Mouse (Mus musculus) hindbrain, postnatal 0 days (tissue): ENCODE results near the gene Slc35b3. TPM values are rescaled to one million over a fixed set of nuclear protein-coding genes. Genes with fewer than 3 reads are reported as not detected.

ENCODE experiments used
- ATAC-seq: fragments of 200-750 bp; cut with Nextera tagmentation; 2 replicates; pipeline ENCODE4 v1.8.0; 2017; ENCODE audit warnings: mild to moderate bottlenecking, moderate TSS enrichment, moderate library complexity
- DNase-seq: peaks from one replicate; pipeline ENCODE4 v3.0.0-alpha.2; 2015; ENCODE audit warnings: low spot score
- H3K27ac ChIP-seq: fragments of 300-500 bp; sonication (generic); 2 replicates; pipeline ENCODE4 v1.5.1; 2014; ENCODE audit warnings: mild to moderate bottlenecking
- H3K27me3 ChIP-seq: fragments of 300-500 bp; sonication (generic); 2 replicates; pipeline ENCODE4 v1.6.1; 2014; ENCODE audit warnings: low read length, mixed read lengths; ENCODE audit not compliant: insufficient read depth
- H3K36me3 ChIP-seq: fragments of 300-500 bp; sonication (generic); 2 replicates; pipeline ENCODE4 v1.6.1; 2014; ENCODE audit warnings: low read length, mixed read lengths; ENCODE audit not compliant: insufficient read depth
- H3K4me1 ChIP-seq: fragments of 300-500 bp; sonication (generic); 2 replicates; pipeline ENCODE4 v1.6.1; 2014; ENCODE audit warnings: antibody characterized with exemption, low read length, mixed read lengths; ENCODE audit not compliant: insufficient read depth
- H3K4me2 ChIP-seq: fragments of 300-500 bp; sonication (generic); 2 replicates; pipeline ENCODE4 v1.6.1; 2014; ENCODE audit warnings: low read depth, mild to moderate bottlenecking, low read length, moderate library complexity, mixed read lengths
- H3K4me3 ChIP-seq: fragments of 300-500 bp; sonication (generic); 2 replicates; pipeline ENCODE4 v1.5.1; 2014; ENCODE audit warnings: low read length
- H3K9ac ChIP-seq: fragments of 300-500 bp; sonication (generic); replicated peaks from 2 replicates; pipeline ENCODE4 v1.6.1; 2014; ENCODE audit warnings: mild to moderate bottlenecking, low read length, moderate library complexity, mixed read lengths
- H3K9me3 ChIP-seq: fragments of 300-500 bp; sonication (generic); 2 replicates; pipeline ENCODE4 v1.6.1; 2016; ENCODE audit warnings: low read length, mixed read lengths
- CTCF ChIP-seq: IDR thresholded peaks from 2 replicates; pipeline ENCODE4 v1.5.1; 2016; ENCODE audit warnings: antibody characterized with exemption, control low read depth, low read depth
- WGBS: fragments of 180-500 bp; shearing (Covaris S2); extraction: QIAGEN DNeasy Blood & Tissue Kit; methylation state at CpG from one replicate; pipeline ENCODE4 v1.1.7; 2014; 5-methylcytosine and 5-hydroxymethylcytosine counted together
- polyA plus RNA-seq: library from polyadenylated mRNA; unstranded; fragments of >200 nt; fragmentation: Nextera tagmentation; extraction: Ambion mirVana; gene quantifications from 2 replicates; pipeline ENCODE4 v1.2.1, GENCODE M21; 2015
- total RNA-seq: library from RNA; depleted of rRNA; stranded (reverse); fragments of >200 nt; gene quantifications from 2 replicates; pipeline ENCODE4 v1.2.3, GENCODE M21; 2014

Gene Slc35b3
- total and polyA plus RNA-seq, 2 experiments from 2014 or later = 25.9 to 28.2 TPM

DNA sequence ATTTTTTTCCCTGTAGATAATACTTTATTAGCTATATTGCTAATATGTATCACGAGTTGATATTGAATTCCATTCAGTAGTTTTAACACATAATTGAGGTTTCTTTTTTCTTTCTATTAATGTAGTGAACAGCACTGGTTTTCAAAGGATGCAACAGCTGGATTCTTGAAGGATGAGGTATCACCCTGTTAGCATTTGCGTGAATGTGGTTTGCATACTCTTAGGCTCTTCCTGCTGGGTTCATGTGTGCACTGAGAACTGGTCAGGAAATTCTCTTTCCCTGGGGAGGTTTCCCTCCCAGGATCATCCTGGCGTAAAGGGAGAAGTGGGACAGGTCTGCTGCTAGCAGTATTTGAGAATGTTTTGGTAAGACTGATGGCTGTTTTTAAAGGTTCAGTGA lies 38.0 kb downstream of the Slc35b3 start:
- no peaks in the 10 kb centered on the region for H3K27me3 ChIP-seq
- H3K9ac ChIP-seq = no peak overlapping the region
- no peaks in the 10 kb centered on the region for H3K9me3 ChIP-seq
- DNase-seq (no peak), ATAC-seq (no peak)
- 62% methylated on average over 3 of the region's 3 CpGs for whole genome bisulfite sequencing
- no peaks in the 10 kb centered on the region for H3K4me1 ChIP-seq
- H3K4me2 ChIP-seq = no peak overlapping the region
- no peaks in the 10 kb centered on the region for H3K36me3 ChIP-seq
- no peak overlapping the region for H3K27ac ChIP-seq
- TF ChIP-seq CTCF = no peak
- no peak overlapping the region for H3K4me3 ChIP-seq

DNA sequence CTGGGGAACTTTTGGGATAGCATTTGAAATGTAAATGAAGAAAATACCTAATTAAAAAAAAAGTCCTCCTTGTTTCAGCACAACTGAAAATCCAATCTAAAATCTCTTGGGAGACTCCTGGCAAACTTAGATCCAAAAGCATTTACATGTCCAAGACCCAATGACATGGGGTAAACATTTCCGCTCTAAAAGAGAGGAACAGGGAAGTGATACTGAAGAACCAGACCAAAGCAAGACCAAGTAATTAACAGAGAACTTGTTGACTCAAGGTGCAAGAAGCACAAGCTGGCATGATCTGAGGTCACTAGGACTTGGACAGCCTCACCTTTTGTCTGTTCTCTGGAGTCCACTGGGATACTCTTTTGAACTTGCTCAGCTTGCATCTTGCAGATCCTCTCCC lies 39.4 kb downstream of the Slc35b3 start:
- Histone ChIP-seq H3K36me3 (no peaks in the 10 kb centered on the region), H3K4me2 (no peak overlapping the region), H3K9ac (no peak overlapping the region), H3K27ac (no peak overlapping the region), H3K4me1 (no peaks in the 10 kb centered on the region), H3K4me3 (no peak overlapping the region), H3K9me3 (no peaks in the 10 kb centered on the region), H3K27me3 (no peaks in the 10 kb centered on the region)
- no peak for ATAC-seq
- DNase-seq = no peak
- TF ChIP-seq CTCF = no peak
- 91% methylated on average over 1 of the region's 1 CpGs for WGBS

GRCm38 (mm10) chr13:38918188-38918885 lies 42.3 kb downstream of the Slc35b3 start:
- Histone ChIP-seq H3K36me3 (no peaks in the 10 kb centered on the region), H3K27me3 (no peaks in the 10 kb centered on the region), H3K9ac (no peak overlapping the region), H3K9me3 (no peaks in the 10 kb centered on the region), H3K27ac (no peak overlapping the region), H3K4me3 (no peak overlapping the region), H3K4me2 (no peak overlapping the region), H3K4me1 (no peaks in the 10 kb centered on the region)
- DNase-seq = no peak
- WGBS = 52% methylated on average over 9 of the region's 9 CpGs
- no peak for TF ChIP-seq CTCF
- ATAC-seq = no peak

- Histone ChIP-seq H3K4me3 (no peak overlapping the region), H3K4me1 (no peaks in the 10 kb centered on the region), H3K9me3 (no peaks in the 10 kb centered on the region), H3K9ac (no peak overlapping the region), H3K27ac (no peak overlapping the region), H3K27me3 (no peaks in the 10 kb centered on the region), H3K36me3 (no peaks in the 10 kb centered on the region), H3K4me2 (no peak overlapping the region)
- no peak for TF ChIP-seq CTCF
- no peak for DNase-seq
- ATAC-seq = no peak
- 80% methylated on average over 5 of the region's 5 CpGs for WGBS
Observed at GRCm38 (mm10) chr13:38917556-38917955, 43.1 kb downstream of the Slc35b3 start.

DNA sequence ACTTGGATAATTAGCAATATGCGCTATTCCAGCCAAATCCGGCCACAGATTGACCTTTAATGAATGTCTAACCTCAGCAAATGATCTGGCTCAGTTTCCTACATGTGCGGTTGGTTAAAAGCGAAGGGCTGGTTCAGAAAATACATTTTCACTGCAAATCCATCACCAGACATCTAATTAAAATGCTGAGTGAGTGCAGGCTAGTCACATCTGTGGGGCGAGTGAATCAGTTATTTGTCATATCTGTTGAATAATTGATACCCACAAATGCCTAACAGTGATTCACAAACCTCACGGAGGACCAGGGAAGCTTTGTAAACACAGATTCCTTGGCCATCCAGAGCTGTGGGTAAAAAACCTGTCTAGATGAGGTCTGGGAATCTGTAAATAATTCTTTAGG lies 45.9 kb downstream of the Slc35b3 start:
- TF ChIP-seq CTCF = no peak
- ATAC-seq = no peak
- Histone ChIP-seq H3K9me3 (no peaks in the 10 kb centered on the region), H3K4me3 (no peak overlapping the region), H3K4me2 (no peak overlapping the region), H3K9ac (no peak overlapping the region), H3K27me3 (no peaks in the 10 kb centered on the region), H3K27ac (no peak overlapping the region), H3K4me1 (no peaks in the 10 kb centered on the region), H3K36me3 (no peaks in the 10 kb centered on the region)
- WGBS = 74% methylated on average over 6 of the region's 6 CpGs
- no peak for DNase-seq

- Histone ChIP-seq H3K4me3 (no peak overlapping the region), H3K4me1 (no peaks in the 10 kb centered on the region), H3K36me3 (no peaks in the 10 kb centered on the region), H3K4me2 (no peak overlapping the region), H3K27me3 (no peaks in the 10 kb centered on the region), H3K9ac (no peak overlapping the region), H3K27ac (no peak overlapping the region), H3K9me3 (no peaks in the 10 kb centered on the region)
- DNase-seq (no peak), ATAC-seq (no peak)
- WGBS = 67% methylated on average over 3 of the region's 3 CpGs
- TF ChIP-seq CTCF = no peak
Observed at GRCm38 (mm10) chr13:38892364-38892763, 68.3 kb downstream of the Slc35b3 start.
